Mouse (Mus musculus) heart, adult 9 months (tissue): Measurements from ENCODE around the gene Lama5.

Source experiments
- DNase-seq, 2 experiments: peaks; one replicate each; pipeline ENCODE4 v3.0.0; 2022; ENCODE audit warnings: low spot score in 2 of 2

Gene Lama5

DNA sequence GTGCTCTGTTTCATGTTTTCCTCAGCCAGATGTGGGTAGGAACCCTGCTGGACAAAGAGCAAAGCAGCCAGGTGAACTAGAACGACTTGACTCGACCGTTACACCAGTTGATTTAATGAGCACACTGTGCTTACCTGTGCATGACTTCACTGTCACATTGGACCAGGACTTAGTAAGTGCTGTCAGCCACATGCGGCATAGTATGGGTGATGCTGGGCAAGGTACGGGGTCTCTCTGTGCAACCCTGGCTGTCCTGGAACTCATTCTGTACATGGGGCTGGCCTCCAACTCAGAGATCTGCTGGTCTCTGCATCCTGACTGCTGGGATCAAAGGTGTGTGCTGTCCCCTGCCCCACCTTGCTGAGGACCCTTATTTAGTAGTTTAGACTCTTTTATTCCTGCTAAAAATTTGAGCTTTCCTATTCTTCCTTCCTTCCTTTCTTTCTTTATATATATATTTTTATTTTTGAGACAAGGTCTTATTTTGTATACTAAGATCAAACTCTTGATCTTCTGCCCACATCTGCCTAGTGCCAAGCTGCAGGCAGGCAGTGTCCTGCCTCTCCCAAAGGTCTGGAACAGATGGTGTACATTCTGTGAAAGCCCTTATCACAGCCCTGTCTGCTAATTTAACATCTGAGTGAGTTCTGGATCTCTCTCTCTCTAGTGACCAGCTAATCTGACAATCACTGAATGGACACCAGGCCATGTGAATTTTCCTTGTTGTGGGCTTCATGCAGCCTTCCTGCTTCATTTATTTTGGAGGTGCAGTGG lies 29.0 kb upstream of the Lama5 start:
- DNase-seq = no peak

DNA sequence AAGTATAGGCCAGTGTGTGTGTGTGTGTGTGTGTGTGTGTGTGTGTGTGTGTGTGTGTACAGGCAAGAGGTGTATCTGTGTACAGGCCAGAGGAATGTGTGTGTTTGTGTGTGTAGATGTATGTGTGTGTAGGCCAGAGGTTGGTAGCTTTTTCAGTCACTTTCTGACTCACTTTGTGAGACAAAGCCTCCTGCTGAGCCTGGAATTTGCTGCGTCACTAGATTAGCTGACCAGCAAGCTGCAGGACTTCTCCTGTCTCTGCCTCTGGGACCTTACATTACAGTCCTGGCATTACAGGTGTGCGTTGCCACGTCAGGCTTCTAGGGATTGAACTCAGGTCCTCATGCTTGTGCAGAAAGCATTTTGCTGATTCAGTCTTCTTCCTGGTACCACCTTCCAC lies 26.2 kb upstream of the Lama5 start:
- DNase-seq = no peak

DNA sequence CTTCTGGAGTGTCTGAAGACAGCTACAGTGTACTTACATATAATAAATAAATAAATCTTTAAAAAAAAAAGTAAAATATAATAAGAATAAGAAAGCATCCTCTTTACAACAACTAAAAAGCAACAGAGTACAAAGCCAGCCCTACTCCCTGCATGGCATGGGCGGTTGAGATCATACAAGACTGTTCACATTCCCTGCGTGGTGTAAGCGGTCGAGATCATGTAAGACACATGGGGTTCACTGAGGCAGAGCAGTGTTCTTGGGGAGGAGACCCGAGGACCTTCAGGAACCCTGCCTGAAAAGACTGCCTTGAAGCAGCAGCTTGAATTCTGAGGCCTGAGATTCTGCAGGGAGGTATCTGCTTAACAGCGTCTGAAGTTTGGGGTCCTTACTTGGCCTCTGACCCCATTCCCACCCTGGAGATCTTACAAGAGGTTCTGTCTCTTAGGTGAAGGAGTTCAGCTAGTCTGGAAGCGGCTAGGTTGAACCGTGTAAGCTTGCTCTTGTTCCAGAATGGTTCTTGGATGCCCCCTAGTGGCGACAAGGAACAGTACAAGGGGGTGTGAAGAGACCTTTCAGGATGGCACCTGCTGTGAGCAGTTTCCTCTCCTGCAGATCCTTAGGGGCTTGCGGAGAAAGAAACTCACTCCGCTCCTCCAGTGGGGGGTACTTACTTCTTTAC lies 25.4 kb upstream of the Lama5 start:
- DNase-seq = peak; percentile 69 to 81

DNA sequence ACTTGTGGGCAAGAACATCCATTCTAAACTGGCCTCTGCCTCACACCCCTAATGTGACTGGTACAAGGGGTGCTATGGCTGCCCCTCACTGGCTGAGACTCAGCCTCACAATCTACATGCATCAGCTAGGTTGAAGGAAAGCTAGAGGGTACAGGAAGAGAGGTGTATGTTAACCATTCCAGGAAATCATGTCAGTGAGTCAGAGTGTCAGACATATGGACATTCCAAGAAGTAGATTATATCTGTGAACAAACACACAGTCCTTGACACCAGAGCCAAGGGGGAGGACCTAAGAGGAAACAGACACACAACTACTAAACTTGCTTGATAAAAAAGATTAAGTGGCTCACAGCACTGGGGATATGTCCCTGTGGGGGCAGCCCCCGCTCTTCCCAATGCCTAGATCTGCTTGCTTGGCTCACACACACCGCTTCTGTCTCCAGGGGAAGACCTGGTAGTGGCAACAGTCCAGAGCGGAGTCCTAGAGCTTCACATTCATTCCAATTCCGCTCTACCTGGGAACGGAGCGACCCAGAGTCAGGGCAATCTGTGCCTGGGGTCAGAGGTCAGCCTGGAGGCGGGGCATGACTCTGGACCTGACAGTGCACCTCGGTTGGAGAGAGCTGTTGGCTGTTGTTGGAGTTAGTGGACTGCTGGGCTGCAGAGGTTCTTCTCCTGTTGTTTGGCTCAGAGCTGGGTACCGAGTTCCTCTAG lies 23.4 kb upstream of the Lama5 start:
- DNase-seq = no peak

DNA sequence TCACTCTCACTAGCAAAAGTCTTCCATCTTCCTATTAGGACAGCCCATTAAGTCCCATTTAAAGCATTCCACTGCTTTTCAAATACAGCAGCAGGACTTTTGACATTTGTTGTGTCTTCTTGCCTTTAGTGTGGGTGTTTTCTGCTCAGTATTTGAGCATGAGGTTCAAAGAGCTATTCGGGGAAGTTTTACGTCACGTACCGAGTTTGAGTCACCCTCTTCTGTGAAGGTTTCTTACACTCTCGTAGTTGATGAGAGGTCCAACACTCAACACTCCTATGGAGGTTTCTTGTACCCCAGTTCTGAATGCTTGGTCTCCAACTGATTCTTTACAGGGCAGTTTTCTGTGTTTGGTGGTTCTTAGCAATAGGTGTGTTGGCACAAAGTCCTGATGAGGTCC lies 22.3 kb upstream of the Lama5 start:
- no peak for DNase-seq

DNA sequence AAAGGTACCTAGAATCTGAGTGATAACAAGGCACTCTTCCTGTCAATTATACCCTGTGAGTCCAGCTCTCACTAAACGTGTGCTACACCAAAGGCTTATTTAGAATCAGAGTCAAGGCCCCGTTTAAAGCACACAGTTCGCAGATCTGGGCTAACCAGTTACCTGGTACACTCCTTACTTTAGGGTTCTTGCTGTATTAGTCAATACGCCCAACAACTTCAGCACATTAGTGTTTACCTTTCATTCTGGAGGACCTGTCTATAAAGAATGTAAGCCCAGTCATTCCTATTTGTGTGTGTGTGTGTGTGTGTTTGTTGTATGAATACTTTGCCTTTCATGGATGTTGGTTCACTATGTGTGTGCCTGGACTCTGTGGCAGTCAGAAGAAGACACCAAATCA lies 17.4 kb upstream of the Lama5 start:
- DNase-seq = no peak

DNA sequence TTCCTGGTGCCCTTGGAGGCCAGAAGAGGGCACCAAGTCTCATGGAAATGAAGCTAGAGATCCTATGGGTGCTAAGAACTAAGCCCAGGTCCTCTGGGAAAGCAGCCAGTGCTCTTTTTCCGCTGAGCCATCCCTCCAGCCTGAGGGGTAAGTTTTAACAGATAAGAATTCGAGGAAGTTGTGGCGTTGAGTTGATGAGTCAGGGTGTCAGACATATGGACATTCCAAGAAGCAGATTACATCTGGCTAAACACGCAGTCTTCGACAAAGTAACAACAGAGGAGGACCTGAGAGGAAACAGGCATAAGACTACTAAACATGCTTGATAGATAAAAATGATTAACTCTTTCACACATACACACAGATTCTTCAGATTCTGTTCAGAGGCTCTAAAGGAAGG lies 12.9 kb upstream of the Lama5 start:
- no peak for DNase-seq

DNA sequence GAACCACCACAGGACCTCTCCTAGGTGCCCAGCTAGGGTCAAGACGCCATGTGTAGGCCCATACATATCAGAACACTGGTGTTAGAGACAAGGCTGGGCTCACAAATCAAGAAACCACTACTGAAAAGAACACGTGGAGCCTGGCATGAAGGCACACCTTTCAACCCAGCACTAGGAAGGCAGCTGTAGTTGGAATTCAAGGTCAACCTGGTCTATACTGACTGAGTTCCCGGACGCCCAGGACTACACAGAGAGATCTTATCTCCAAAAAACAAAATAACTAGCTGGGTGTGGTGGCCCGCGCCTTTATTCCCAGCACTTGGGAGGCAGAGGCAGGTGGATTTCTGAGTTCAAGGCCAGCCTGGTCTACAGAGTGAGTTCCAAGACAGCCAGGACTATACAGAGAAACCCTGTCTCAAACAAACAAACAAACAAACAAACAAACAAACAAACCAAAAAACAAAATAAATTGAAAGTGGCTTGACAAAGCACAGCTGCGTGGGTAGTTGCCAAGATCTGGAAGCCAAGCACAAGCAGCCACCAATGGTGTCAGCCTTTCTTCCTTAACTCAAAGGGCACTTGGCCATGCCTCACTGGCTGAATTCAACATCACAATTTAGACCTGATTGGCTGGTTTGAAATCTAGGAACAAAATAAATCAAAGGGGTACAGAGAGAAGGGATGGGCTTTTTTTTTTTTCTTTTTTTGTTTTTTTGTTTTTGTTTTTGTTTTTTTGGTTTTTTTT lies 12.1 kb upstream of the Lama5 start:
- DNase-seq = no peak

DNA sequence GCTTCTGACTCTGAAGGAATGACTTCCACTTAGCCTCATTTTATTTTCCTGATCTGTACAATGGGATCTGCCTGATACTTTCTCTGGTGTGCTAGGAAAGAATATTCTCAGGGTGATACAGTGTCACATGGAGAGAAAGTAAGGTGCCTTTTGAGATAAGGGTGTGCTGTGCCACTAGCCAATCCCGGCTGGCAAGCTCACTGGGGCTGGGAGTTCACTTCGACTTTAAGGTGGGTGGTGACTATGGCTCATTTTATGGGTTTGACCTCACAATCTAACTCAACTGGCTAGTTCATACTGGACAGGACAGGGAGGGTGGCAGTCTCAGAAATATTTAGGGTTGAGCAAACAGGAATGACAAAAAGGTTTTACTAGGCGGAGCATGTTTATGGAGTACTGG lies 11.3 kb upstream of the Lama5 start:
- DNase-seq = no peak

DNA sequence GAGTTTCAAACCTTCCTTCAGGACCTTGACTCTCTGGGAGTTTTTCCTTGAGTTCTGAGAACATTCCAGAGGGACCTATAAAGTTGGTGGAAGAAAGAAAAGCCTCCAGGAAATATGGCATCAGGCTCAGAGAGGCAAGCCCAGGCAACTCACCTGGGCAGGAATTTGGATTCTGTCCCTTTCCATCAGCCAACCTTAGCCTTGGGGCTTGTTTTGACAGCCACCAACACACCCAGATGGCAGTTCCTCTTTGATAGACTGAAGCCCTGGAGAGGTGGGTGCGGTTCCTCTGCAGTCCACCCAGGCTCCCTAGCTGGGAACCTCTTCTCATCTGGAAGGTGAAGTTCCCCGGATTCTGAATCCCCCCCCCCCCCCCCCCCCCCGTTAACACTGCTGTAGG lies 10.8 kb upstream of the Lama5 start:
- DNase-seq = no peak

DNA sequence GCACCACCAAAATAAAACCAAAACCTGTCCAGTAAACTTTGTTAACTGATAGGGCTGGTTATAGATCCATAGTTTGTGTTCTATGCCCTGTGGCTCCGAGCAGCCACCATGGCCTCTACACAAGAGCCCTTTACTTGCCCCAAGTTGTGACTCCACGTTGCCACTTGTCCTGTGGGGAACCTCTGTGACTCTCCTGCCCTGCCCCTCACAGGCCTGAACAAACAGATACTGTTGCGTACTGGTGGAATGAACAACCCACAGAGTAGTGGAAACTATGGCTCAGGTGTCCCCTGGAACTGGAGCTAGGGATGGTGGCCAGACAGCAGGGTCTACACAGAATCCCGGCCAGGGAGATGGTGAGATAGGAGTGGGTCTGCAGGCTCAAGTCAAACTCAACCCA lies 10.1 kb upstream of the Lama5 start:
- DNase-seq = no peak

DNA sequence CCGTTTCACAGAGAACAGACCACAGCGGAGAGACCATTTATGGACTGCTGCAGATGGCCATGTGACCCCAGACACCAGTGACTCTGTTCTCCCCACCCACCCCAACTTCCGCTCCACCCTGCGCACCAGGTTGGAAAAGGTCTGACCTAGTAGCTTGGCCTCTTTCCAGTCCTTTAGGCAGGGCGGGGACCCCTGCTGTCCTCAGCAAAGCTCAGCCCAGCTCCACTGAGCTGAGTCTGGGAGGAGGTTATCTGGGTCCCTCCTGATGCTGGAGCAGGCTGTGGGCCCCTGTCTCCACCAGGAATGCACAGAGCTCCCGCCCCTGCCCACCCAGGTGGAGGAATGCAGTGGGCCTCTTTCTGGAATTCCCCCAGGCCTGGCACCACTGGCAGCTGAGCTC lies 9.3 kb upstream of the Lama5 start:
- no peak for DNase-seq

DNA sequence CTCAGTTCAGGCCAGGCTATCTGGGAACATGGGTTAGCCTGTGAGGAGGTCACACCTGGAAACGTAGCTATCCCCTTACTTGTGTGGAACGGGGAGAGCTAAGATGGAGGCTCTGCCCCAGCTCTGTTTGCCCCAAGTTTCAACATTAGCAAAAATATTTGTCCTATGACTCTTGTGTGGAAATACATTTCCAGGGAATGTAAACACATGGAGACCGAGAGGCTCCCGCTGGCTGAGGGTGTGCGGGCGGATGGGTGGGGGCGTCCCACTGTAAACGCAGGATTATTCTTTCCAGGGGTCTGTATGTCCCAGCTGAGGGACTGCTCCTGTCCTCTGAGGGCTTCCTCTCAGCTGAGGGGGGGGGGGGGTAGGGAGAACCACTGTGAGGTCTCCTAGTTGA lies 8.7 kb upstream of the Lama5 start:
- DNase-seq = no peak

DNA sequence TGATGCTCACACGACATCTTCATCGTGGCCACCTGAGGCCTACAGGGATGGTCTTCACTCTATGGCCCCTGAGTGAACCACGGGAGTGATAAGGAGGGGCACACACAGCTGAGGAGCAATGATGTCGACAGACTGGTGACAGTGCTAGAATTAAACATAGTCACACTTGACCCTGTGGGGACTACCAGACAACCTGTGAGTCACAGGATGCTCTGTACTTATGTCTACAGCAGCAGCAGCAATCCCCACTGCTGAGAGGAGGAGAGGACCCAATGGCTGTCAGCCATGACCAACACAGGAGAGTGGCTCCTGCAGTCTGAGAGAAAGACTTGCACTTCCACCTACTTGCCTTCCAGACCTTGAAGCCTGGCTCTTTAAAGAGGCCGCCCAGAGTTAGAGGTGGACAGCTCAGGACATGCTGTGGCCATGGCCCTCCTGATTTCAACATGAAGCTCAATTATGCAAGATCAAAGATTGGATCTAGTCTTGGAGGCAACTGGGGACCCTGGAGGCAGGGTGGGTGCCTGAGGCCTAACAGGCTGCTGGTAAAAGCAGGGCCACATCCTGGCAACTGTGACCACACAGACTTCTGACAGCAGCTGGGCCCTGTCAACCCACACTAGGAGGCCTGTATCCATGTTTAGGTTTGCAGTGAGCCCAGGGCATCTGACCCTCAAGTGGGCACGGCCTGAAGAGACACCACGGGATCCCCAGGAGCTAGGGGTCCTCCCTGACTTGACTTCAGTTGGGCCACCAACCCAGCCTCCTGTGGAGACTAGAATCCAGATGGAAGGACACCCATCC lies 7.6 kb upstream of the Lama5 start:
- no peak for DNase-seq

DNA sequence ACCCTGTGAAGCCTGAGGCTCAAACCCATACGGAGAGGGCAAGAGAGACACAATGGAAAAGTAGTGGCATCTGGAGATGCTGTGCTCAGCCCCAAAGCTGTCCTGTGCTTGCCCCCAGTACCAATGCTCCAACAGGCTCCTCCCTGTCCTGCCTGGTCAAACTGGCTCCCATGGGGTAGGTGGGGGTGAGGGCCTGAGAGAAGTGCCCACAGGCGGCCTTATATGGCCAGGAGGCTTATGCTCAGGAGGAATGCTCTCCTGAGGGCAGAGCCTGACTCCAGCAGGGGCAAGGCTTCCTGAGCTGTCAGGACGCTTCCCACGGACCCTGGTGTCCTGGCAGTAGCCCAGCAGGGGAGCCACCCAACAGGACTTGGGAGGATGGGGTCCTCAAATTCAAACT lies 4.8 kb upstream of the Lama5 start:
- DNase-seq = no peak

DNA sequence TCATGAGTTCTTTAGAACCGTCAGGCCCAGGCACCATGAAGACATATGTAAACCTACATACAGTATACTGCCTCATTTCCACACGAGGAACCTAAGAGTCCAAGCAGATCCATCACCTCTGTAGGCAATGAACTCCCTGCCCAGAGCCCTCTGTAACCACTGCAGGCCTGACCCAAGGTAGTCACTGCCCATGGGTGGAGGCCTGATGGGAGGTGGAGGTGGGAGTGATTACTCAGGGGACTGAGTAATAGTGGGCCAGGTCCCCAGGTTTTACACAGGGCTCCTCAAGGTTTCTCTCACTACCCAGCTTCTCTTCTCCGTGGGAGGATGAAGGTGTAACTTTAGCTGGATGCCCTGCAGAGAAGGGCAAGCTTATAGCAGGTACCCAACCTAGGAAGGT lies 3.5 kb upstream of the Lama5 start:
- DNase-seq = no peak

DNA sequence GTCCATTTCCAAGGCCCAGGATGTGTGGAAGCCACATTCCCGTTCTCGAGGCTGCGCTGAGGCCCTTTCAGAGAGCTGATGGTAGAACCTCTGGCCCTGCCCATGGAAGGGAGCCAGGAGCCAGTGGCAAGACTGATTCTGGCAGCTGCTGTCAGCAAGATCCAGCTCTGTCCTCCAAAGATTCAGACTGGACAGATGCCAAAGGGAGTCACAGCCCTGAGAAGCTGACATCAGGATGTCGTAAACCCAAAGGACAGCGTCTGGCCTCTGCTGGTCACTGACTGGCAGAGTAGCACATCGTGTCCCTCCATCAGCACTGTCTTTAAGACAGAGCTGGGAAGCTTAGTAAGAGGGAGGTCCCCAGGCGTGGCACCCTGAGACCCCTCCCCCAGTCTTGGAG lies 2.9 kb upstream of the Lama5 start:
- DNase-seq = peak; percentile 53 to 55

DNA sequence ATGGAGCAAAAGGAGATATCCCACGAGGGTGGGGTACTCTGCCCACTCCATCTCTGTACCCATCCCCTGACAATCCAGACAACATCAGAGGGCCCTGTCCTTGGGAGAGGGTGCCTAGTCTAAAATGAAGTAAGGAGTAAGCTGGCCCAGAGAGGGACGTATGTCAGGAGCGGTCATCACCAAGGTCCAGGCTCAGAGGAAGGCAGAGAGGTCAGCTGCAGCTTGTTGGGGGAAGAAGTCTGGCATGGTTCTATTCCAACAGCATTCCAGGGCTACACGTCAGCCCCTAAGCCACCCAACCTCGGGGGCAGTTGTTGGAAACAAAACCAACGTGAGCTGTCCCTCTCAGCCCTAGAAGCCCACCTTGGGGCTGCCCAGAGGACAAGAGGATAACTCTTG lies 2.4 kb upstream of the Lama5 start:
- no peak for DNase-seq

DNA sequence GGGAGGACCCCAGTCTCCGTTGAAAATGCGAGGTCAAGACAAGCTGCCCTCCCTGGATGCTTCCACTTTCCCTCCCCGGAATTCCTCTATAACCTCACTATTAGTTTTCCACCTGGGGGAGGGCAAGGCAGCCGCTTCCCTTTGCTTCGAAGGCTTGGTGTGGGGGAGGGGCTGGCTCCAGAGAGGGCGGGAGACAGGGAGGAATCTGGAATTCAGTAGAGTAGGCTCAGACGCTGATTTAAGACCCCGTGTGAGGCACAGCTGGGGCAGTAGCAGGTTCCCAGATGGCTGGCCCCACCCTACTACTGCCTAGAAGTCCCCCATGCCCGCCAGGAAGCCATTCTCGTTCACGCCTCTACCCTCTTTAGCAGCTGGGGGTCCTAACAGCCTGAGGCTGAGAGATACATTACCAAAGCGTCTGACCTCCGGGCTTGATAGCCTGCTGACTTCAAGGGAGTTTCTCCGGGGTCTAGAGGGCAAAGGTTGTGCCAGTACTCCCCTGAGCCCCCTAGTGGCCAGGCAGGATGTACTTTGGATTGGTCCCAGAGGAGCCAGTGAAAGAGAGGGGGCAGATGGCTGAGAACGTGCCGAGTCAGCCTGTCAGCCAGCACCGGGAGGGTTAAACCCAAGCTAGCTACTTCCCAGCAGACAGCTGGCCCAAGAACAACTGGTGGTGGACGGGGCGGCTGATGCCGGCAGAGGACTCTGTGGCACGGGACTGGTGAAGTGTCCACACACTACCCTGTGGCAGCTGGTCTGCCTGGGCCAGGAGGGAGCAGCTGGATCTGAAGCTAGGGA lies 1.8 kb upstream of the Lama5 start:
- peak; percentile 60 to 62 for DNase-seq

DNA sequence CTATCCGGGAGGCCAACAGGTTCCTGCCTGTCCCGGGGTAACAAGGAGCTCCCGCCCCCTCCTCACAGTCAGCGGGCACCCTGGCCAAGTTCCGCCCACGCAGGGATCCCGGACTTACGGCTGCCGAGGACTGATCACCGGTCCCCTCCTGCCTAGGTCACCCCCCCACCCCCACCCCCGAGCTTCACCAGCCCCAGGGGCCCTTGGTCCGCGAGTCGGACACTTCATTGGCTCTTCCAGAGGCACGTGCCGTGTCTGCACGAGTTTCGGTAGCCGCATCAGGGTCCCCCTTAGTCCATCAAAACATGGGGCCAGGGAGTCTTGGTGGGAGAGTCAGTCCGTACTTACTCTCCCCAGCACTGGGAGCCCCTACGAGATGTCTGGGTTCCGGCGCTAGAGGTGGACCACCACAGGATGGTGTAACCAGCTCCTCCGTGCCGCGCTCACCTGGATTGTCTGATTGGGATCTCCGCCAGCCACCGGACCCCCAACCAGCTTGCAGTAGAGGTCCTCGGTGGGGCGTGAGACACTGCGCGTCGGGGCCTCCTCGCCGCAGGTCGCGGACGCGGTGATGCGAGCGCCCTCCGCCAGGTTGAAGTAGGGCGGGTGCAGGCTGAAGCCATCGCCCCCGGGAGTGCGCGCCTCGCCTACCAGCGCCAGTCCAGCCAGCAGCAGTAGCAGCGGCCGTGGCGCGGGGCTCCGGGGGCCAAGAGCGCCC lies 456 bp downstream of the Lama5 start:
- DNase-seq = peak; percentile 41 to 48
